Mouse (Mus musculus): ENCODE measurements around the gene Wdr17.

GRCm38 (mm10) chr8:54886987-54887785, at the start of gene Wdr17:
- TF ChIP-seq CTCF (IDR thresholded peaks at IDR 0.05; ENCODE audit: low read depth) (no peak), EP300 (IDR thresholded peaks at IDR 0.05; ENCODE audit: low read depth) (no peak)

Measured in heart, postnatal 0 days (tissue).